Mouse (Mus musculus) thymus, adult 2 months (tissue): ENCODE measurements at regions not wholly inside any gene's neighbourhood (a gene's known extent, or its start where the extent isn't known, plus 50 kb on each side); places are given as distances from the start of the nearest gene placed in this dataset.

ENCODE experiments used
- DNase-seq: peaks from one replicate; pipeline ENCODE4 v3.0.0; 2021
- H3K27ac ChIP-seq: fragments of 200-500 bp; 2 replicates; pipeline ENCODE4 v1.5.1; 2012; ENCODE audit warnings: low read length, control low read depth; ENCODE audit not compliant: control insufficient read depth, insufficient read depth
- H3K27me3 ChIP-seq: fragments of 200-500 bp; 2 replicates; pipeline ENCODE4 v1.6.1; 2012; ENCODE audit warnings: mild to moderate bottlenecking, low read length, moderate library complexity, mixed read lengths; ENCODE audit not compliant: control insufficient read depth, insufficient read depth
- H3K36me3 ChIP-seq: fragments of 200-500 bp; 2 replicates; pipeline ENCODE4 v1.6.1; 2012; ENCODE audit warnings: mild to moderate bottlenecking, low read length, moderate library complexity; ENCODE audit not compliant: control insufficient read depth, insufficient read depth
- H3K4me1 ChIP-seq: fragments of 200-500 bp; replicated peaks from 2 replicates; pipeline ENCODE4 v1.6.1; 2012; ENCODE audit warnings: low read length; ENCODE audit not compliant: control insufficient read depth, insufficient read depth
- H3K4me3 ChIP-seq: fragments of 200-500 bp; 2 replicates; pipeline ENCODE4 v1.5.1; 2012; ENCODE audit warnings: mild to moderate bottlenecking, low read length, control low read depth, moderate library complexity; ENCODE audit not compliant: control insufficient read depth, insufficient read depth
- CTCF ChIP-seq: fragments of 200-500 bp; IDR thresholded peaks from 2 replicates; pipeline ENCODE4 v1.5.1; 2012; ENCODE audit warnings: mild to moderate bottlenecking, control low read depth, low read length, moderate library complexity, borderline replicate concordance; ENCODE audit not compliant: control insufficient read depth, poor library complexity, insufficient read depth; ENCODE audit errors: extremely low read depth
- POLR2A ChIP-seq: fragments of 200-500 bp; IDR thresholded peaks from 2 replicates; pipeline ENCODE4 v1.6.1; 2012; ENCODE audit warnings: mild to moderate bottlenecking, low read length, control low read depth, moderate library complexity; ENCODE audit not compliant: control insufficient read depth, poor library complexity, insufficient read depth; ENCODE audit errors: extremely low read depth
- WGBS: fragments of 180-500 bp; shearing (Covaris S2); methylation state at CpG from one replicate; pipeline ENCODE4 v1.1.7; 2018; 5-methylcytosine and 5-hydroxymethylcytosine counted together

DNA sequence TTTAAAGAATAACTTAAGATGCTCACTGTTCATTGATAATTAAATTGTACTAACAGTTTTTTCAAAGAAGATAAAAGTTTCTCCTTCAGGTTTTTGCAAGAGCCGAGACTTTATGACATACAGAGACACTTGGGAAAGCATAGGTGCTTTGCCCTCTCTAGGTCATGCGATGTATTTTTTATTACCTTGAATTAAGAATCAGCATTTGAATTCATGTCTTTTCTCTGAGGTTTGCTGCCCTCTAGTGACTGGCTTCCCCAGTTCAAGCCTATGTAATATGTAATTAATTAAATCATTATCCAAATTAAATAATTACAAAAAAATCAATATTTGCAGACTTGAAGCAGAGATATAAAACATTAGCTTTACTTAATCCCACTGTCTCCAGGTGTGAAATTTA lies 174.4 kb downstream of the Fam198b start:
- DNase-seq = no peak
- TF ChIP-seq POLR2A = no peak
- TF ChIP-seq CTCF = no peak
- Histone ChIP-seq H3K27ac (no peak overlapping the region), H3K27me3 (no peaks in the 10 kb centered on the region), H3K36me3 (no peaks in the 10 kb centered on the region), H3K4me1 (no peaks in the 10 kb centered on the region), H3K4me3 (no peak overlapping the region)
- 5% methylated on average over 2 of the region's 2 CpGs for WGBS

DNA sequence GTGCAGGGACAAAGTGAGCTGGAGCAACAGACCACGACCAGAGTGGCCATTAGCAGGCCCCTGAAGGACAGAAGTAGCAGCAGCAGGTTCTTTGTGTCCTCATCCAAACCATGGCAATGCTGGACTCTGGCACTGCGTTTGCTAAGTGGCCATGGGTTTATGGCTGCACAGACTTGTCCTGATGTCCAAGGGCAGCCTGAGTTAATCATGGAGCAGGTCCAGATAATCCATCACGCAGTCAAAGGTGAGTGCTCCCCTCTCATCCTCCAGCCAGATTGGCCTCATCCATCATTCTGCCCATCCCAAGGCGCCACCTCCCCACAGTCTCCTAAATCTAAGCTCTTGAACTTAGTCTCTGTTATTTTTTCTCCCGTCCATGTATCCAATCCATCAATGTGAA lies 186.4 kb downstream of the Fam198b start:
- no peak for DNase-seq
- TF ChIP-seq CTCF (no peak), POLR2A (no peak)
- no peak overlapping the region for H3K27ac ChIP-seq
- no peaks in the 10 kb centered on the region for H3K36me3 ChIP-seq
- no peaks in the 10 kb centered on the region for H3K27me3 ChIP-seq
- no peak overlapping the region for H3K4me3 ChIP-seq
- WGBS = 87% methylated on average over 5 of the region's 5 CpGs
- no peaks in the 10 kb centered on the region for H3K4me1 ChIP-seq

DNA sequence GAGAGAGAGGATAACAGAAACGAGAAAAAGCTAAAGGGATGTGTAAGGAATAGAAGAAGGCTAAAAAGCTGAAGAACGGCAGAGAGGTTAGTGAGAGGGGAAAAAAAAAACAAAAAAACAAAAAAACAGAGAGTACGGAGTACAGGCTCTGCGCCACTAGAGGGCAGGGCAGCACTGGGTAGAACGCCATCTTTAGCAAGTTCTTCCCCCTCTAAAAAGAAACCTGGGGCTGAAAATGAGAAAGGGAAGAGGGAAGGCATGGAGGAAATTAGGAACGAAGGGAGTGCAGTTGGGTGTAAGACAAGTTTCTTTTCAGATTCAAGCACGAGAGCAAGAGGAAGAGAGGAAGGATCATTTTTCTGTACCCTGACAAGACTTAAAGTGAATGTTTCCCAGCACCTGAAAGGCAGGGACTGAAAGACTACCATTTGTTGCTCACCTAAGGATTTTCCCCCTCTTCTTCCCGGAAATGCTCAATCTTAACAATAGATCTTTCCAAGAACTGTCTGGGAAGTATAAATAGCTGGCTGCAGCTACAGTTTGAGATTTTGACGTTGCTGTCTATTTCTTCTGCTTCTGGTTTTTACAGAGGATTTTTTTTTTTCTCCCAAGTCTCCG lies 195.6 kb downstream of the Fam198b start:
- no peaks in the 10 kb centered on the region for H3K36me3 ChIP-seq
- no peaks in the 10 kb centered on the region for H3K27me3 ChIP-seq
- H3K4me3 ChIP-seq = no peak overlapping the region
- TF ChIP-seq POLR2A (no peak), CTCF (no peak)
- no peak overlapping the region for H3K27ac ChIP-seq
- DNase-seq = peak; percentile 37
- WGBS = 15% methylated on average over 10 of the region's 10 CpGs
- H3K4me1 ChIP-seq = no peaks in the 10 kb centered on the region

DNA sequence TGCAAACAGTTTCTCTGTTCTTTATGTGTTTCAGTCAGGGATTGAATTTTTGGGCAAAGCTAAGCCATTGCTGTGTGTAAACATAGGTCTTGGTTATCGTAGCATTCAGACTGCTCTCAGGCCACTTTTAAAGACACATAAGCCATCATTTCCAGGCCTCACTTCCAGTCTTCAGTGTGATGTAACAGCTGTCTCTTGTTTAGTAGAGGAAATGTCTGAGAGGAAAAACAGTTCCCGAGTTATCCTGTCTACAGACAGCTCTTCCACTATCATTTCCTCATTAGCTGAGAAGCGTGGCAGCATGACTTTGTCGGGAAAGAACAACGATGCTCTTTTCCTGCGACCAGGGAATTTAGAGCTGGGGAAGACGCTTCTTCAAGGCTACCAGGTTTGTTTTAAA lies 196.9 kb downstream of the Fam198b start:
- Histone ChIP-seq H3K27me3 (no peaks in the 10 kb centered on the region), H3K27ac (no peak overlapping the region), H3K4me3 (no peak overlapping the region), H3K36me3 (no peaks in the 10 kb centered on the region), H3K4me1 (no peaks in the 10 kb centered on the region)
- DNase-seq = no peak
- TF ChIP-seq CTCF = no peak
- TF ChIP-seq POLR2A = no peak
- WGBS = 80% methylated on average over 7 of the region's 7 CpGs

DNA sequence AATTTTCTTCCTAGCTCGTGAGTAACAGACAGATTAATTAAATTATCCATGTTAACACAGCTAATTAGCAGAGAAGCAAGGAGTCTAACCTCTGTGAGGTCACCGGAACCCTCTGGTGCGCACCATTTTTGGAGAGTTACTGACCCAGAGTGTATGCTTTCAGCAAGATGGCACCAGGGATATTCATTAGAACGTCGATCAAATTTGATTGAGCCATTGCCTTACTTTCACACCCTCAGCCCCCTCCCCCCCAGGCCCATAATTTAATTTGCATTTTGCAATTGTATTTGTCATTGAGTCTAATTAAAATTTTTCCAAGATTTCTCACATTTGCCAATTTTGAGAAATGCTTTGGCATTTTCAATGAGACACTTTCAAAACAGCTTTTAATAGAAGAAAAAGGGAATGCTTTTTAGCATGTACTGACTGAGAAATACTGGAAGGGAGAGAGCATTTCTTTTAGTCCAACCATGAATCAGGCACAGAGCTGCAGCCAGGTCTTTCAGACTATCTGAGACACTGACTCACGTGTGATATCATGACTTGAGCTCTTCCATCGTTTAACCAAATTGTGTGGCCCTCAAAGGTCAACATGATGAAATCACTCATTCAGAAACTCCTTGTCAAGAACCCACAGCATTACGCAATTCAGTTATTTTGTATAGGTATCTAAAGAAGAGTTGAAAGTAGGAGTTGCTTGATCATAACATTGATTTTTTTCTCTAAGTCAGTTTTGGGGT lies 198.6 kb downstream of the Fam198b start:
- no peak for TF ChIP-seq POLR2A
- no peak for TF ChIP-seq CTCF

DNA sequence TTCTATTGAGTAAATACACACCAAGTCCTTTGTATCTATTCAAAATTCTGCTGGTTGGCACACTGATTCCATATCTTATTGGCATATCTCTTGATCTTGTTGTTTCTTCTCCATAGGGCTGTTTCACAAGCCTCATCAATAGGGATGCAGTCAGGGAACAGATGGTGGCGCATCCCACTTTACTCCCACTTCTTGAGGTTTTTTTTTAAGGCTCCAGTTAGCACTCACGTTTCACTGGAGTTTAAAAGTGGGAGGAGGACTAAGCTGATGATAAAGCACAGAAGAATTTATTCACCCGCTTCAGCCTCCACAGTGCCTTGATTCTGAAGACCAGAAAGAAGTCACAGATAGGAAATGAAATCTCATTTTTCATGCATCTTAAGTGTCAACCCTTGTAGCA lies 199.8 kb downstream of the Fam198b start:
- H3K4me3 ChIP-seq = no peak overlapping the region
- no peak overlapping the region for H3K27ac ChIP-seq
- no peaks in the 10 kb centered on the region for H3K27me3 ChIP-seq
- WGBS = 92% methylated on average over 3 of the region's 3 CpGs
- no peaks in the 10 kb centered on the region for H3K36me3 ChIP-seq
- TF ChIP-seq POLR2A (no peak), CTCF (no peak)
- DNase-seq = no peak
- no peaks in the 10 kb centered on the region for H3K4me1 ChIP-seq

More for the DNA sequence above, 198.6 kb downstream of the Fam198b start:
- WGBS = 90% methylated on average over 8 of the region's 8 CpGs
- DNase-seq = no peak
- no peaks in the 10 kb centered on the region for H3K4me1 ChIP-seq
- no peaks in the 10 kb centered on the region for H3K27me3 ChIP-seq
- no peak overlapping the region for H3K27ac ChIP-seq
- no peak overlapping the region for H3K4me3 ChIP-seq
- no peaks in the 10 kb centered on the region for H3K36me3 ChIP-seq

DNA sequence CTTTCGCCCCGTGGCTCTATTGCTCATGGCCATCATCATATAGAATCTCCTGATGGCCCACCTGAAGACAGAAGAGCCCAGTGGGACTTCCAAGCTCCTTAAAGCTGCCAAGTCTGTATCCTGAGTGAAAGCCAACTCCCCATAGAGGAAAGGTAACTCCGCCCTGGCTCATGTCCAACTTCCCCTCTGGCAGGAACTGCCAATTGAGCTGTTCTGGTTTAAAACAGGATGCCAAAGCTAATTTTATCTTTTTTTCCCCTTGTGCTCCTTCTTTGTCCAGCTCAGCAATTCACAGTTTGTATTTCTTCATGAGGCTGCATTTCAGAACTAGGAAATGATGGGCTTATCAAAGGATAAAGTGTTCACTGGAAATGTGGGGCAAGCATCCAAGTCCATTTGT lies 215.3 kb downstream of the Fam198b start:
- DNase-seq = no peak
- H3K4me3 ChIP-seq = no peak overlapping the region
- no peaks in the 10 kb centered on the region for H3K4me1 ChIP-seq
- H3K36me3 ChIP-seq = no peaks in the 10 kb centered on the region
- H3K27ac ChIP-seq = no peak overlapping the region
- WGBS = 87% methylated on average over 3 of the region's 3 CpGs
- no peaks in the 10 kb centered on the region for H3K27me3 ChIP-seq
- TF ChIP-seq POLR2A (no peak), CTCF (no peak)
